Mouse (Mus musculus): ENCODE data around the gene 9430038I01Rik.

GRCm38 (mm10) chr7:137333951-137334350 is 76.6 kb downstream of the 9430038I01Rik start:
- TF ChIP-seq POLR2A (IDR thresholded peaks at IDR 0.05; ENCODE audit: insufficient read depth, low read length) = no peak
- no peak for TF ChIP-seq CTCF (IDR thresholded peaks at IDR 0.05; ENCODE audit: low read depth, low read length)

Data from ES-Bruce4 (cell line).